Mouse (Mus musculus) ES-E14 (cell line): ENCODE results near the gene Tmem40.

Source experiments
- CHD2 ChIP-seq: IDR thresholded peaks from 2 replicates; pipeline ENCODE4 v1.6.1; 2014; ENCODE audit warnings: mild to moderate bottlenecking, low read depth, low read length, inconsistent platforms
- HCFC1 ChIP-seq: IDR thresholded peaks from 2 replicates; pipeline ENCODE4 v1.6.1; 2012; ENCODE audit warnings: low read length, inconsistent platforms, borderline replicate concordance; ENCODE audit not compliant: insufficient read depth

- TF ChIP-seq HCFC1 (no peak), CHD2 (no peak)
Observed at GRCm38 (mm10) chr6:115727108-115727507, 35.1 kb downstream of the Tmem40 start.
